Mouse (Mus musculus) stomach, postnatal 0 days (tissue): ENCODE measurements around the gene Trp53rkb. TPM values are rescaled to one million over a fixed set of nuclear protein-coding genes. Genes with fewer than 3 reads are reported as not detected.
A peak's percentile ranks its signal among the peaks of the same experiment; 100 is the strongest.

Source experiments
- ATAC-seq: fragments of 200-750 bp; cut with Nextera tagmentation; 2 replicates; pipeline ENCODE4 v1.8.0; 2017; ENCODE audit not compliant: low FRiP score, low TSS enrichment
- DNase-seq: peaks from one replicate; pipeline ENCODE4 v3.0.0-alpha.2; 2016; ENCODE audit warnings: low spot score
- H3K27ac ChIP-seq: fragments of 300-500 bp; sonication (generic); replicated peaks from 2 replicates; pipeline ENCODE4 v1.5.1; 2014; ENCODE audit warnings: mild to moderate bottlenecking, control low read depth
- H3K27me3 ChIP-seq: fragments of 300-500 bp; sonication (generic); 2 replicates; pipeline ENCODE4 v1.6.1; 2014; ENCODE audit warnings: low read length; ENCODE audit not compliant: control insufficient read depth, insufficient read depth
- H3K36me3 ChIP-seq: fragments of 300-500 bp; sonication (generic); 2 replicates; pipeline ENCODE4 v1.6.1; 2014; ENCODE audit warnings: low read length, mixed read lengths; ENCODE audit not compliant: control insufficient read depth, insufficient read depth
- H3K4me1 ChIP-seq: fragments of 300-500 bp; sonication (generic); replicated peaks from 2 replicates; pipeline ENCODE4 v1.6.1; 2014; ENCODE audit warnings: antibody characterized with exemption; ENCODE audit not compliant: control insufficient read depth, insufficient read depth
- H3K4me2 ChIP-seq: fragments of 300-500 bp; sonication (generic); replicated peaks from 2 replicates; pipeline ENCODE4 v1.6.1; 2014; ENCODE audit warnings: low read depth, mild to moderate bottlenecking, control low read depth, moderate library complexity
- H3K4me3 ChIP-seq: fragments of 300-500 bp; sonication (generic); 2 replicates; pipeline ENCODE4 v1.5.1; 2014; ENCODE audit warnings: low read depth, low read length, control low read depth
- H3K9ac ChIP-seq: fragments of 300-500 bp; sonication (generic); 2 replicates; pipeline ENCODE4 v1.6.1; 2014; ENCODE audit warnings: mild to moderate bottlenecking, low read length, control low read depth, mixed read lengths
- H3K9me3 ChIP-seq: fragments of 300-500 bp; sonication (generic); 2 replicates; pipeline ENCODE4 v1.6.1; 2016; ENCODE audit warnings: low read length; ENCODE audit not compliant: control insufficient read depth
- CTCF ChIP-seq: IDR thresholded peaks from 2 replicates; pipeline ENCODE4 v1.5.1; 2016; ENCODE audit warnings: antibody characterized with exemption, low read depth, mild to moderate bottlenecking, moderate library complexity
- EP300 ChIP-seq: optimal IDR thresholded peaks from 2 replicates; pipeline ENCODE3; 2016; ENCODE audit warnings: antibody characterized with exemption
- WGBS: fragments of 180-500 bp; shearing (Covaris S2); extraction: QIAGEN DNeasy Blood & Tissue Kit; methylation state at CpG from one replicate; pipeline ENCODE4 v1.1.7; 2014; 5-methylcytosine and 5-hydroxymethylcytosine counted together
- polyA plus RNA-seq: library from polyadenylated mRNA; unstranded; fragments of >200 nt; fragmentation: Nextera tagmentation; extraction: Ambion mirVana; gene quantifications from 2 replicates; pipeline ENCODE4 v1.2.1, GENCODE M21; 2015

Trp53rkb gene
- polyA plus RNA-seq, 1 experiment from 2014 or later = 3.8 TPM

DNA sequence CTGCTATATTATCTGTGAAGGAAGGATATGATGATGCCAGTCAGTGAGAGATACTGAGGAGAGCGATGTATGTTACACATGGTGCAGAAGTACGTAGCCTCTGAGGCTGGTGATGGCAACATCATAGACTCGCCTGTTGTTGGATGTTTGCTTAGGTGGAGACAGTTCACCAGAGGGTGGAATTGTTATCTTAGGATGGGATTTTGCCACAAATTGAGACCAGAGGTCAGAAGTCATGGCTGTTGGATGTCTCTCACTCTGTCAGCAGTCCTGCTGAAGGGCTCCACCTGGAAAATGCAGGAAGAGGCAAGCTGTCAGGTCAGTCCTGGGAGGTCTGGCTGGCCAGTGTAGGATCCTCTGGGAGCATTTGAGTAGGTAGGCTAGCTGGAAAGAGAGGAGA is 29.1 kb downstream of the Trp53rkb start:
- H3K36me3 ChIP-seq = no peaks in the 10 kb centered on the region
- peak overlapping the region; percentile 8; the same call in 1 of the 2 replicates for H3K9ac ChIP-seq
- H3K27ac ChIP-seq = peak overlapping the region; percentile 40
- no peaks in the 10 kb centered on the region for H3K4me1 ChIP-seq
- DNase-seq (no peak), ATAC-seq (no peak)
- no peaks in the 10 kb centered on the region for H3K9me3 ChIP-seq
- no peak overlapping the region for H3K4me2 ChIP-seq
- 79% methylated on average over 3 of the region's 3 CpGs for WGBS
- H3K4me3 ChIP-seq = no peak overlapping the region
- no peaks in the 10 kb centered on the region for H3K27me3 ChIP-seq
- TF ChIP-seq EP300 (no peak), CTCF (no peak)

DNA sequence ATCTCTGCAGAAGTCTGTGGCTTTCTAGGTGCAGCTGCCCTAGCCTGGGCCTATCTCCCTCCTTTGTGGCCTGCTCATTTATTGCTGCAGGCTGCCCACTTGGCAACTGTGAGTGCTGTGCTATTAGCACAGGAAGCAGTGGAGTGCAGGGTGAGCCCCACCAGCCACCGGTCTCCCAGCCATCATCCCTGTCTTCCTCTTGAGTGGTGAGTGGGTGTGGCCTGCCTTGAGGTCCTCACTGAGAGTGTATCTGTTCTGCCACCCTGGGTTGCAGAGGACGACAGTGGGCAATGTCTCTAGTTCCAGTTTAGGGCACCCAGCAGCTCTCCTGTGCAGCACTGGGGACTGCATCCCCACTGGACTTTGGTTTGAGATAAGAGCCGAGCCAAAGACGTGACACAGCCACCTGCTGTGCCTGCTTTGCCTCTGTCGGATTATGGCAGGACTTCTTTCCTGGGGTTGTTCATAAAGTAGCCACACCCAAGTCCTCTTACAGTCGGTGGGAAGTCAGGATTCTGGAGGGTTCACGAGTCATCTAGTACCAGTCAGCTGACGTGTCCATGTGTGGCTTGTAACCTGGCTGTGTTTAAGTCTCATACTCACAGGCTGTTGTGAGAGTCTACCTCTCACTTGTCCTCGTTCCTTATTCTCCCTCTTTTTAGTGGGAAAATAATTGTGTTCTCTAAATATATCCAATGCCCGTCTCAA is 29.9 kb downstream of the Trp53rkb start:
- Histone ChIP-seq H3K4me2 (no peak overlapping the region), H3K36me3 (no peaks in the 10 kb centered on the region), H3K9me3 (no peaks in the 10 kb centered on the region), H3K27ac (no peak overlapping the region), H3K4me3 (no peak overlapping the region), H3K27me3 (no peaks in the 10 kb centered on the region), H3K9ac (no peak overlapping the region), H3K4me1 (no peaks in the 10 kb centered on the region)
- TF ChIP-seq CTCF (no peak), EP300 (no peak)
- DNase-seq (peak; percentile 62), ATAC-seq (peak; percentile 85)
- WGBS = 55% methylated on average over 10 of the region's 10 CpGs

GRCm38 (mm10) chr2:166822901-166823300 is 30.6 kb downstream of the Trp53rkb start:
- no peaks in the 10 kb centered on the region for H3K36me3 ChIP-seq
- TF ChIP-seq EP300 = no peak
- no peak for TF ChIP-seq CTCF
- H3K4me1 ChIP-seq = no peaks in the 10 kb centered on the region
- H3K4me3 ChIP-seq = no peak overlapping the region
- 70% methylated on average over 2 of the region's 2 CpGs for WGBS
- ATAC-seq (no peak), DNase-seq (no peak)
- no peak overlapping the region for H3K4me2 ChIP-seq
- no peak overlapping the region for H3K27ac ChIP-seq
- H3K9ac ChIP-seq = no peak overlapping the region
- H3K9me3 ChIP-seq = no peaks in the 10 kb centered on the region
- H3K27me3 ChIP-seq = no peaks in the 10 kb centered on the region

GRCm38 (mm10) chr2:166824386-166824785 is 32.1 kb downstream of the Trp53rkb start:
- no peaks in the 10 kb centered on the region for H3K36me3 ChIP-seq
- no peak for DNase-seq
- no peak overlapping the region for H3K9ac ChIP-seq
- ATAC-seq = no peak
- TF ChIP-seq CTCF (no peak), EP300 (no peak)
- H3K9me3 ChIP-seq = no peaks in the 10 kb centered on the region
- 77% methylated on average over 5 of the region's 5 CpGs for WGBS
- H3K27ac ChIP-seq = no peak overlapping the region
- H3K4me2 ChIP-seq = no peak overlapping the region
- H3K27me3 ChIP-seq = no peaks in the 10 kb centered on the region
- H3K4me3 ChIP-seq = no peak overlapping the region
- no peaks in the 10 kb centered on the region for H3K4me1 ChIP-seq

DNA sequence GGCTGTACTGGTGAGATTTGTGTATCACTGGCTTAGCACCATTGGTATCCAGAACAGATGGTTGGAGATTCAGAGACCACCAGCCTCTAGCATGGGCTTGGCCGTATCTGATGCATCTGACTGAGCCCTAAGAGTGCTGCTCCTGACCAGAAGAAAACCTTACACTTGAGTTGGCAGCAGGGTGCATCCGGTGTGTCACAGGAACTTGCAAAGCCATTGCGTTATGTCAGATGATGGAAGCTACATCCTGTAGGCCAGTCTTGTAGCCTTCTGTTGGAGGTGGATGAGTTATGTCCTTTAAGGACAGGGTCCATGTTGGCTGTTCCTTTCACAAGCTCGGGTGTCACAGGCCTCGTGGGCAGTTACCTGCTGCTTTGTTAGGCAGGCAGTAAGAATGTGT is 32.7 kb downstream of the Trp53rkb start:
- ATAC-seq = no peak
- DNase-seq = no peak
- H3K4me1 ChIP-seq = no peaks in the 10 kb centered on the region
- TF ChIP-seq EP300 = no peak
- no peak for TF ChIP-seq CTCF
- no peak overlapping the region for H3K9ac ChIP-seq
- no peak overlapping the region for H3K4me2 ChIP-seq
- no peaks in the 10 kb centered on the region for H3K36me3 ChIP-seq
- H3K9me3 ChIP-seq = no peaks in the 10 kb centered on the region
- no peak overlapping the region for H3K4me3 ChIP-seq
- H3K27ac ChIP-seq = no peak overlapping the region
- H3K27me3 ChIP-seq = no peaks in the 10 kb centered on the region
- WGBS = 82% methylated on average over 5 of the region's 5 CpGs

DNA sequence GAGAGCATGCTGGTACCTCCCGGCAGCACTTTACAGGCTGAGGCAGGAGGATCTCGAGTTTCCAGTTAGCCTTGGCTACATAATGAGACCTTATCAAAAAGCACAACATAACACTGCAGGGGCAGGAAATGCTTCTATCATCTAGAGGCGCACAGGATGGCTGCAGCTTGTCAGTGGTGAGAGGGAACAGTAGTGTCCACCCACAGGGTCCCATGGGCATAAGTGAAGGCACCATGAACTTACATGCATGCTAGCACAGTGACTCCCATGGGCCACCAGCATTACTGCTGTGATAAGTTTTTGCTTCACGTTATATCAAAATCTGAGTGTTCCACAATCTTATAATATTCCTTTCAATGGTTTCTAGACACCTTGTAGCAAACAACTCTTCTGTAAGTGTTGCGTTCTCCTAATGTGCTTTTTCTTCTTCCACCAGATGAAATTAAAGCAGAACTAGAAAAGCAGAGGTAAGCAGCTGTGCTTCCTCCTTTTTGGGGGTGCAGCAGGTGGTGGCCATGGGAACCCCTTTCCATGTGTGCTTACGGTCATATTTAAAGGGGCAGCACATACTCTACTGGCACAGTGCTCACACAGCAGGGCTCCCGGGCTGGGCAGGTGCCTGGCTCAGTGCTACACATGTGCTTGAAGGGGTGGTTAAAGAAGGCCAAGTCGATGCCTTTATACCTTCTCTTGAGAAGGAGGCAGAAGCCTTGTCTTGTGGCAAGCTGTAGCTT is 34.3 kb downstream of the Trp53rkb start:
- DNase-seq = no peak
- H3K4me2 ChIP-seq = no peak overlapping the region
- no peak overlapping the region for H3K4me3 ChIP-seq
- H3K9me3 ChIP-seq = no peaks in the 10 kb centered on the region
- H3K4me1 ChIP-seq = no peaks in the 10 kb centered on the region
- no peak for ATAC-seq
- no peaks in the 10 kb centered on the region for H3K36me3 ChIP-seq
- no peaks in the 10 kb centered on the region for H3K27me3 ChIP-seq
- H3K27ac ChIP-seq = no peak overlapping the region
- TF ChIP-seq CTCF (no peak), EP300 (no peak)
- no peak overlapping the region for H3K9ac ChIP-seq
- WGBS = 83% methylated on average over 8 of the region's 8 CpGs
